Mouse (Mus musculus): ENCODE measurements around the gene Golt1a.

GRCm38 (mm10) chr1:133368644-133369043 is 59.0 kb downstream of the Golt1a start:
- TF ChIP-seq CTCF (IDR thresholded peaks at IDR 0.05; ENCODE audit: low read depth) = no peak
- TF ChIP-seq EP300 (optimal IDR thresholded peaks at IDR 0.05) = no peak
